Mouse (Mus musculus) testis, adult 2 months (tissue): Measurements from ENCODE around the gene Mucl3. TPM values are rescaled to one million over a fixed set of nuclear protein-coding genes. Genes with fewer than 3 reads are reported as not detected.
A peak's percentile ranks its signal among the peaks of the same experiment; 100 is the strongest.

Source experiments
- H3K27ac ChIP-seq: fragments of 200-500 bp; 2 replicates; pipeline ENCODE4 v1.5.1; 2012; ENCODE audit warnings: low read depth, low read length; ENCODE audit not compliant: control insufficient read depth, insufficient read depth
- H3K27me3 ChIP-seq: fragments of 200-500 bp; 2 replicates; pipeline ENCODE4 v1.6.1; 2012; ENCODE audit warnings: mild to moderate bottlenecking, low read length, moderate library complexity; ENCODE audit not compliant: control insufficient read depth, insufficient read depth
- H3K36me3 ChIP-seq: fragments of 200-500 bp; 2 replicates; pipeline ENCODE4 v1.6.1; 2012; ENCODE audit warnings: mild to moderate bottlenecking, low read length; ENCODE audit not compliant: control insufficient read depth, insufficient read depth
- H3K4me1 ChIP-seq: fragments of 200-500 bp; 2 replicates; pipeline ENCODE4 v1.6.1; 2012; ENCODE audit warnings: low read length; ENCODE audit not compliant: control insufficient read depth, insufficient read depth
- H3K4me3 ChIP-seq: fragments of 200-500 bp; 2 replicates; pipeline ENCODE4 v1.5.1; 2012; ENCODE audit warnings: low read depth, mild to moderate bottlenecking, low read length, moderate library complexity, mixed read lengths; ENCODE audit not compliant: control insufficient read depth
- CTCF ChIP-seq: fragments of 200-500 bp; IDR thresholded peaks from 2 replicates; pipeline ENCODE4 v1.5.1; 2012; ENCODE audit warnings: low read depth, mild to moderate bottlenecking, inconsistent platforms, low read length, moderate library complexity; ENCODE audit not compliant: control insufficient read depth, insufficient read depth, insufficient replicate concordance
- POLR2A ChIP-seq: fragments of 200-500 bp; IDR thresholded peaks from 2 replicates; pipeline ENCODE4 v1.6.1; 2012; ENCODE audit warnings: low read depth, mild to moderate bottlenecking, inconsistent platforms, low read length, moderate library complexity; ENCODE audit not compliant: control insufficient read depth
- polyA plus RNA-seq: library from polyadenylated mRNA; depleted of rRNA; stranded (reverse); fragments of >200 nt; gene quantifications from 2 replicates; pipeline ENCODE4 v1.2.3, GENCODE M21; 2012

The Mucl3 gene
- polyA plus RNA-seq, 1 experiment, result 0.10 TPM

DNA sequence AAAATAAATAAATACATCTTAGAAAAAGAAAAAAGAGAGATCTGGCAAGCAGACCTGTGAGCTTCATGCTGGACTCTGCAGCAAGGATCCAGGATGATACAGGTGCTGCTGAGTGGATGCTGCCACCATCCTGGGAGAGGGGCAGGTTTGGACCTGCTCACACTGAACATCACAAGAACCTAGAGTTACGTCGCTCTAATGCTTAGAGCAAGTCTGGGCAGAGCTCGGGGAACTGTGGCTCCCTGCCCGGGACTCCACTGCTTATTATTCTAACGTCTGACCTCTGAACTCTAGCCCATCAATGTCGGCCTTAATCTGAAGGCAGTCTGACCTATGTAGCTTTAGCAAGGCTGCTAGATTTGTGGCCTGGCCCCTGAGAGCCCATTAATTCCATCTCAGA lies 37.1 kb upstream of the Mucl3 start:
- H3K27ac ChIP-seq, result no peak overlapping the region
- no peaks in the 10 kb centered on the region for H3K27me3 ChIP-seq
- TF ChIP-seq CTCF, result no peak
- no peak for TF ChIP-seq POLR2A
- no peak overlapping the region for H3K4me3 ChIP-seq
- H3K4me1 ChIP-seq, result peaks cover 4% of the 10 kb centered on the region
- H3K36me3 ChIP-seq, result no peaks in the 10 kb centered on the region

DNA sequence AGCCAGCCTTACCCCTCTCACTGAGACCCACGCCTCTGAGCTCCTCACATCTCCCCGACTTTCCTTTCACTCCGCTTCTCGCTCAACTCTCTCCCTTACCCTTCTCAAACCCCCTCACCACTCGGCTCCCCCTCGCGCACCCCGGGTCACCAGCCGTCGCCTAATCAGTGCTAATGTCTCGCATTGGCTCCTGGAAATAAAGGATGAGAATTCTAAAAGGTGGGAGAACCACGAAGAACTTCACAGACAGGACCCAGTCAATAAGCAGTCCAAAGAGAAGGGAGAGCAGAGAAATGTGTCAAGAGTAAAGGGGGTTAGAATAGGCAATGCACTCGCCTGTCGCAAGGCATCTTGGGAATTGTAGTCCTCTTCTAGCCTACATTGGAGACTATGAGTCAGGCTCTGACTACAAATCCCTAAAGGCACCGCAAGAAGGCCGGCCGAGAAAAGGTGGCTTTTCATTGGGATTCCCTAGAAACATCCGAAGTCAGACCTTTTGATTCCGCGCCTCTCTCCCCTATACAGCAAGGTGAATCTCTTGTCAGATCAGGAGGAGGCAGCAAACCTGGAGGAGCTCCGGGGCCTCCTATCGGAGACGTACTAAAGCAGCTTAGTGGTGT lies 30.0 kb upstream of the Mucl3 start, which contains the start of gene Gtf2h4:
Gene Gtf2h4, minus strand, starts transcription at position 324 of the 620 bp plus-strand sequence.
- Histone ChIP-seq H3K4me1 (peaks cover under 1% of the 10 kb centered on the region), H3K4me3 (peak within 1 kb of the TSS; percentile 89), H3K27me3 (no peaks in the 10 kb centered on the region), H3K27ac (peak within 1 kb of the TSS; percentile 45; the same call in 1 of the 2 replicates), H3K36me3 (no peaks in the 10 kb centered on the region)
- TF ChIP-seq POLR2A (no peak), CTCF (no peak)

DNA sequence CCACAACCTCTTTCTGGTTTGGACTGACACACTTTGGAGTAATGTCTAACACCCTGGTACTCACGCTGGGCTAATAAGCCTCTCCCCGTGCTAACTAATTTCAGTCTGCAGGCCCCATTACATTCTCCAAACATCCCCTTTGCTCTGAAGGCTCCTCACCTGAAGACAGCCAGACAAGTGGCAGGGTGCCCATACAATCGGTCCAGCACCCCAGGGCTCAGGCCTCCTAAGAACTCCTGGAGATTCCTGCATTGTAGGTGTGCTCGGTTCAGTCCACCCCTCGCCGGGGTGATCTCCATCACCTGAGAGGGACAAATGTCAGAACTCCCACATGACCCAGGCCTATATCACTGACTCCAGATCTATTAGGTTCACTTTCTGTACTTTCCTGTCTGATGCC lies 29.0 kb upstream of the Mucl3 start:
- H3K27ac ChIP-seq, result no peak overlapping the region

DNA sequence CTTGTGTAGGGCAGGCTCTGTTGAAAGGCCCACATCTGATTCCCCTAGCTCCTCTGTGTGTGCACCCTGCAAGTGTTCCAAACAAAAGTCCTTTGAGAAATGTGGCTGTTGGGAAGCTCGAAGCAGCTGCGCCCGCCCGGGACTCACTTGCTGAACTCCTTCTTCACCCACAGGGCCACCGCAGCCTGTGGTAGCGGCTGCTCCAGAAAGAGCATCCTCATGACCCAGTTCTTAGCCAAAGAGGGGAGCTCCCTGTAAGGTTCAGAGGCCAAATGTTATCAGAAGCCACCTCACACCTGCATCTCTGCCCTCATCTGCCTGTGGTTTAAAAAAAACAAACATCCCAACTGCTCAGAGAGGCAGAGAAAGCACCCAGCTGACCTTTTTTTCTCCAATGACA lies 28.4 kb upstream of the Mucl3 start:
- H3K36me3 ChIP-seq, result no peaks in the 10 kb centered on the region

More for the DNA sequence above, 29.0 kb upstream of the Mucl3 start:
- H3K36me3 ChIP-seq, result no peaks in the 10 kb centered on the region
- no peak for TF ChIP-seq POLR2A
- TF ChIP-seq CTCF, result no peak
- peaks cover 8% of the 10 kb centered on the region for H3K4me1 ChIP-seq
- H3K4me3 ChIP-seq, result no peak overlapping the region
- no peaks in the 10 kb centered on the region for H3K27me3 ChIP-seq

DNA sequence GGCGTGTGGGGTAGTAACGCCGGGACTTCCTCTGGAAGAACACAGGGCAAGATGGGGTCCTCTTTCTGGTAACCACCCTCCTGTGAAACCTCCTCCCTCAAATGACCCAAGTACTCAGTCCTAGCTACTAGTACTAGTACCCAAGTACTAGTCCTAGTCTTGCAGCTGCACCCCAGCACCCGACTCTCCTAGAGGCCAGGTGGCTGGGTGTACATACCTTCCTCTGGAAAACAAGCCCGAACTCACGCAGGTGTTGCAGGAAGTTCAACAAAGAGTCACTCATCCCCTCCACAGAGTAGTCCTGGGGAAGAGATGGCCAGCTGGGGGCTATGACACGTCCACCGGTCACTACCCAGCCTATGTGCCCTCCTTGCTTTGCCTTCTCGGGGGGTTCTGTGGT lies 26.2 kb upstream of the Mucl3 start:
- Histone ChIP-seq H3K4me1 (peaks cover 20% of the 10 kb centered on the region), H3K27me3 (no peaks in the 10 kb centered on the region), H3K4me3 (no peak overlapping the region), H3K36me3 (no peaks in the 10 kb centered on the region; the same call in 1 of the 2 replicates), H3K27ac (no peak overlapping the region)
- TF ChIP-seq POLR2A, result no peak
- no peak for TF ChIP-seq CTCF

More for the DNA sequence above, 28.4 kb upstream of the Mucl3 start:
- Histone ChIP-seq H3K4me1 (peaks cover 13% of the 10 kb centered on the region), H3K27ac (no peak overlapping the region), H3K27me3 (no peaks in the 10 kb centered on the region), H3K4me3 (no peak overlapping the region)
- no peak for TF ChIP-seq CTCF
- no peak for TF ChIP-seq POLR2A

DNA sequence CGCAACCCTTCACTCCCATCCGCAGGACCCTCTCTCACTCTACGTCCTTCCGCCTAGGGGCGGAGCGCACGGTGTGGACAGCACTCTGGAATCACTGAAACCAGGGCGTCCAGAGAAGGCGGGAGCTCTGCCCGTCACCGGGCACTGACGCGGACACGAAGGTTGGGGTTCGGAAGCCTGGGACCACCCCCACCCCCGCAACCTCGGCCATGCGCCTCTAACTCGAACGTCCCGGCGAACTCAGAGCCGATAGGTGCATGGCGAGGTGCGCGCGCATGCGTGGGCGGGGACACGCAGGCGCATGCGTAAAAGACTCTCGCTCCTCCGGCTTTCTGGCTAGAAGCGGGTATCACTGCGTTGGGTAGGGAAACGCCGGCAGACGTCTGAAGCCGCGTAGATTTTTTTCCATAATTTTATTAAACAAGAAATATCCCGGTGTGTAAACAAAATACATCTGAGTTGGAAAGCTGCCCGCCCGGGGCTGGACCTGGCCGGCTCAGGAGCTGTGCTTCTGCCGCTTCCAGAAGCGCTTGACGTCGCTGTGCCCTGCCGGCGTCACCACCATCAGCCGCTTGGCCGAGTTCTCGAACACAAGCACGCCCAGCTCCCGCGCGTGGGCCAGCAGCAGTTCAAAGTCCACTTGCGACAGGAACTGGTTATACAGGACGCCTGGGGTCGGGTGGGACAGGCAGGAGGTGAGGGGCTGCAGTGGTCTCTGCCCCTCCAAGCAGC lies 24.0 kb upstream of the Mucl3 start, which contains the start of gene Vars2:
Gene Vars2, minus strand, starts transcription at position 259 of the 732 bp plus-strand sequence.
- H3K4me1 ChIP-seq, result peaks cover 20% of the 10 kb centered on the region
- H3K27ac ChIP-seq, result peak within 1 kb of the TSS; percentile 89
- peak; percentile 83 for TF ChIP-seq POLR2A
- TF ChIP-seq CTCF, result no peak
- H3K36me3 ChIP-seq, result peaks cover 1% of the 10 kb centered on the region
- no peaks in the 10 kb centered on the region for H3K27me3 ChIP-seq
- peak within 1 kb of the TSS; percentile 98 for H3K4me3 ChIP-seq

DNA sequence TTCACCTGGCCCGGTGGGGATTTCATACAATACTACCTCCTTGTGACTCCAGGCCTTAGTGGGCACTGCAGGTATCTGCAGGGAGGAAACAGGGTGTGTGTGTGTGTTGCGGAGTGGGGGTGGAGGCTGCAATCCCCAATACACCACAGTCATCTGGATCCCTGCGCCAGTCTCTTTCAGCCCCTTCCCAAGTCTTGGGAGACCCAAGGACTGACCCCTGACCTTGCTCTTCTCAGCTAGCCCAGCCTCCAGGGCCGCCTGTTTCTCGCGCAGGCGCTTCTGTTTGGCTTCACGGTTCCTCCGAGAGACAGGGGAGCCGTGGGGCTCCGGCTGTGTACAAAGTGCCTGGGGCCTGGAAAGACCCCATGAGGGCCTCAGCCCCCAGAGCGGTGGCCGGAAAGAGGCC lies 23.4 kb upstream of the Mucl3 start:
- Histone ChIP-seq H3K36me3 (peaks cover 1% of the 10 kb centered on the region), H3K4me3 (peak overlapping the region; percentile 98), H3K27me3 (no peaks in the 10 kb centered on the region), H3K4me1 (peaks cover 20% of the 10 kb centered on the region), H3K27ac (peak overlapping the region; percentile 89)
- TF ChIP-seq CTCF, result no peak
- TF ChIP-seq POLR2A, result no peak
